Mouse (Mus musculus) forebrain, embryonic 12.5 days (tissue): ENCODE measurements around the gene Pgbd1. TPM values are rescaled to one million over a fixed set of nuclear protein-coding genes. Genes with fewer than 3 reads are reported as not detected.
A peak's percentile ranks its signal among the peaks of the same experiment; 100 is the strongest.
"Not testable (repeated sequence)": the region's sequence is repeated elsewhere in the genome, so short reads cannot be mapped to it uniquely, and the experiment has no call there.

Experiments
- ATAC-seq: fragments of 200-750 bp; cut with Nextera tagmentation; 2 replicates; pipeline ENCODE4 v1.8.0; 2017; ENCODE audit warnings: moderate TSS enrichment; ENCODE audit not compliant: low FRiP score
- H3K27ac ChIP-seq: fragments of 300-500 bp; sonication (generic); 2 replicates; pipeline ENCODE4 v1.5.1; 2016; ENCODE audit warnings: mild to moderate bottlenecking
- H3K27me3 ChIP-seq: fragments of 300-500 bp; sonication (generic); 2 replicates; pipeline ENCODE4 v1.6.1; 2016; ENCODE audit warnings: mild to moderate bottlenecking
- H3K36me3 ChIP-seq: fragments of 300-500 bp; sonication (generic); replicated peaks from 2 replicates; pipeline ENCODE4 v1.6.1; 2016; ENCODE audit warnings: mild to moderate bottlenecking
- H3K4me1 ChIP-seq: fragments of 300-500 bp; sonication (generic); 2 replicates; pipeline ENCODE4 v1.6.1; 2016
- H3K4me2 ChIP-seq: fragments of 300-500 bp; sonication (generic); 2 replicates; pipeline ENCODE4 v1.6.1; 2016; ENCODE audit warnings: mild to moderate bottlenecking, moderate library complexity
- H3K4me3 ChIP-seq: fragments of 300-500 bp; sonication (generic); replicated peaks from 2 replicates; pipeline ENCODE4 v1.5.1; 2016; ENCODE audit warnings: mild to moderate bottlenecking
- H3K9ac ChIP-seq: fragments of 300-500 bp; sonication (generic); 2 replicates; pipeline ENCODE4 v1.6.1; 2016; ENCODE audit warnings: mild to moderate bottlenecking
- H3K9me3 ChIP-seq: fragments of 300-500 bp; sonication (generic); 2 replicates; pipeline ENCODE4 v1.6.1; 2016
- WGBS: fragments of 180-500 bp; shearing (Covaris S2); methylation state at CpG from one replicate; pipeline ENCODE4 v1.1.7; 2016; 5-methylcytosine and 5-hydroxymethylcytosine counted together
- polyA plus RNA-seq: library from polyadenylated mRNA; unstranded; fragments of >200 nt; fragmentation: Nextera tagmentation; extraction: Ambion mirVana; gene quantifications from 2 replicates; pipeline ENCODE4 v1.2.1, GENCODE M21; 2016

The Pgbd1 gene
- polyA plus RNA-seq, 1 experiment from 2014 or later: 5.6 TPM

DNA sequence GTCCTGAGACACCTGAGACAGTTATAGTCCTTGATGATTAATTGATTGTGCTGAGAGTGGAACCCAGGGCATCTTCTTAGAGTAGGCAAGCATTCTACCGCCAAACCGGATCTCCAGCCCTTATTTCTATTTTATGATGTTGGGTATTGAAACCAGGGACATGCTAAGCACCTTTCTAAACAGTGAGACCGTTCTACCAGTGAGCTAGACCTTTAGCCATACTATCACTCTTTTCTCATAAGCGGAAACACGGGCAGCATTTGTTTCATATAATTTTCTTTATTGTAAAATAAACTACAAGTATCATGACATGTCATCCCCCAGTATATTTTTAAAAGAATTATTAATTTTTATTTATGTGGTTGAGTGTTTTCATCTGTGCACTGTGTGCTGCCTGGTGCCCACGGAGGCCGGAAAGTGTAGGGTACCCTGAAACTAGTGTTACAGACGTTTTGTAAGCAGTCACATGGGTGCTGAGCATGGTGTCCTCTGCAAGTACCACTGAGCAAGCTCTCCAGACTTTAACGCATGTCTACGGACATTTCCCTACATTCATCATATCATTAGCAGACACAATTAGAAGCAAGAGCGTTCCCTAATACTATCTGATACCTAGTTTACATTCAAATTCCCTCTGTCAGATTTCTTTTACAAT, 31.9 kb downstream of the Pgbd1 start:
- Histone ChIP-seq H3K4me3 (peak overlapping the region; percentile 48), H3K4me1 (peaks cover 7% of the 10 kb centered on the region), H3K36me3 (no peaks in the 10 kb centered on the region), H3K27ac (peak overlapping the region; percentile 59; the same call in 1 of the 2 replicates), H3K4me2 (peak overlapping the region; percentile 66), H3K27me3 (0 out of 2 replicates have a peak, but pooled peaks cover 9% of the 10 kb centered on the region), H3K9me3 (no peaks in the 10 kb centered on the region), H3K9ac (peak overlapping the region; percentile 69)
- 59% methylated on average over 11 of the region's 11 CpGs for WGBS
- peak; percentile 18 for ATAC-seq

DNA sequence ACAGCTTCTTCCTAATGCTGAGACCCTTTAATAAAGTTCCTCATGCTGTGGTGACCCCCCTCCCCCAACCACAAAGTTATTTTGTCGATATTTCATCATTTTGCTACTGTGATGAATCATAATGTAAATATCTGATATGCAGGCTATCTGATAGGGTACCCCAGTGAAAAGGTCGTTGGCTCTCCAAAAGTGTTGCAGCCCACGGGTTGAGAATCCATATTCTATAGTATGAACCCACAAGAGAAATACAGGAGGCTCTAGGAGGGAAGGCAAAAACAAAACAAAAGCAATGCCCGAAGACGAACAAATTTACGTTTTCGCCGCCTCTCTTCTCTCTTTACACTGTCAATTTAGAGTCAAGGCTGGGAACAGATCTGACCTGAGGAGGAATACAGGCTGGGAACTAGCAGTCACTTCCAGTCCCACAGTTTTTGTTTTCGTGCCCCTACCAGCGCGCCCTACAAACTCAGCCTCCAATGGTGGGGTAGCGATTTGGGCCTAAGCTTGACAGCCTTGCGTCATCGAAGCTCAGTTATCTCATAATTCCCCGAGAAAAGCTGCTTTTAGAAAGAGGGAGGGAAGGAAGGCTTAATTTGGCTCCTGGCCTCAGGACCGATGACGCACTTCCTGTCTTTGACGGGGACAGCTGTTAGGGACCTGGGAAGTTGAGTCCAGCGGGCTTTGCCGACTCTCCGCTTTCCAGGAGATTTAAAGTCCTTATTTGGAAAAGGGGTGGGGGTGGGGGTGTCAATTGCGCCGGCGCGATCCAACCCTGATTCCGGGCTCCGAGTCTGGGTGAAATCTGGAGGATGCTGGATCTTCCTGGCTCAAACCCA, 32.7 kb downstream of the Pgbd1 start:
- Histone ChIP-seq H3K4me2 (peak overlapping the region; percentile 66), H3K9me3 (no peaks in the 10 kb centered on the region), H3K4me1 (peaks cover 7% of the 10 kb centered on the region), H3K9ac (peak overlapping the region; percentile 69), H3K27ac (peak overlapping the region; percentile 59; the same call in 1 of the 2 replicates), H3K4me3 (peak overlapping the region; percentile 48), H3K36me3 (no peaks in the 10 kb centered on the region), H3K27me3 (0 out of 2 replicates have a peak, but pooled peaks cover 9% of the 10 kb centered on the region)
- ATAC-seq: peak; percentile 94
- 4% methylated on average over 27 of the region's 27 CpGs for WGBS

DNA sequence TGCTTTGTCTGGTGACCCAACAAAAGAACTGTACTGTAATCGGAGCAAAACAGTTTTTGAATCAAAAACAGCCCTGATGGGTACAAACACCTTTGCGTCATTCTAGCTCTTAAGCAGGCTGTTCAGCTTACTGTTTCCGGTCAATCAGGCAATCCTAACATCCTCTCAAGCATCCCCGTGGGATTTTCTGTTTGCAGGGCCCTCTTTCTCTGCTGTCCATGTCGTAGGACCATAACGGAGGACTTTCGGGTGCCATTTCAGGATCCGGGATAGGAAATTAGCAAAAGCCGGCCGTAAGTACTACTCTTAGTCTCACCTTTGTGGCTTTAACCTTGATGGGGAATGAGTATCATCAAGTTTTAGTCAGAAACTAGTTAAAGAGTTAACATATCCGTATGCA, 33.5 kb downstream of the Pgbd1 start:
- Histone ChIP-seq H3K4me1 (peaks cover 7% of the 10 kb centered on the region), H3K27ac (no peak overlapping the region), H3K27me3 (0 out of 2 replicates have a peak, but pooled peaks cover 9% of the 10 kb centered on the region), H3K9me3 (no peaks in the 10 kb centered on the region), H3K9ac (no peak overlapping the region; the same call in 1 of the 2 replicates), H3K36me3 (no peaks in the 10 kb centered on the region), H3K4me2 (no peak overlapping the region), H3K4me3 (no peak overlapping the region)
- 80% methylated on average over 11 of the region's 11 CpGs for WGBS
- no peak for ATAC-seq

DNA sequence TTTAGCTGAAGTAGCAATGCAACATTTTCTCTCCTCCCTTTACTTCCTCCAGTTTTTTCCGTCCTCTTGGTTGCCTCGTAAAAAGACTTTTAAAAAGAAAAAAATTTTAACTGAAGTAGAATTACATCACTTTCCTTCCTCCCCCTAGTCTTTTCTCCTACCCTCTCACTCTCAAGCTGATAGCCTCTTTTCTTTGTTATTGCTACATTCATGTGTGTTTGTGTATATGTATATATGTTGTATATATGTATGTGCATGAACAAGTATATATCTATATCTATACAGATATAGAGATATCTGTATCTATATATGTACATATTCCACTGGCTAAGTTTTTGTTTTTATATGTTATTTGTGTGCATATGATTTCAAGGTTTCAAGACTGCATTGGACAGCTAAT, 38.0 kb downstream of the Pgbd1 start:
- H3K4me2 ChIP-seq: peak overlapping the region; percentile 63
- peaks cover 7% of the 10 kb centered on the region for H3K36me3 ChIP-seq
- WGBS: 2% methylated on average over 2 of the region's 2 CpGs
- ATAC-seq: peak; percentile 45
- 0 out of 2 replicates have a peak, but pooled peaks cover 9% of the 10 kb centered on the region for H3K27me3 ChIP-seq
- peak overlapping the region; percentile 81 for H3K4me3 ChIP-seq
- no peak overlapping the region for H3K27ac ChIP-seq
- peaks cover 19% of the 10 kb centered on the region for H3K4me1 ChIP-seq
- peak overlapping the region; percentile 89; the same call in 1 of the 2 replicates for H3K9ac ChIP-seq
- no peaks in the 10 kb centered on the region for H3K9me3 ChIP-seq

DNA sequence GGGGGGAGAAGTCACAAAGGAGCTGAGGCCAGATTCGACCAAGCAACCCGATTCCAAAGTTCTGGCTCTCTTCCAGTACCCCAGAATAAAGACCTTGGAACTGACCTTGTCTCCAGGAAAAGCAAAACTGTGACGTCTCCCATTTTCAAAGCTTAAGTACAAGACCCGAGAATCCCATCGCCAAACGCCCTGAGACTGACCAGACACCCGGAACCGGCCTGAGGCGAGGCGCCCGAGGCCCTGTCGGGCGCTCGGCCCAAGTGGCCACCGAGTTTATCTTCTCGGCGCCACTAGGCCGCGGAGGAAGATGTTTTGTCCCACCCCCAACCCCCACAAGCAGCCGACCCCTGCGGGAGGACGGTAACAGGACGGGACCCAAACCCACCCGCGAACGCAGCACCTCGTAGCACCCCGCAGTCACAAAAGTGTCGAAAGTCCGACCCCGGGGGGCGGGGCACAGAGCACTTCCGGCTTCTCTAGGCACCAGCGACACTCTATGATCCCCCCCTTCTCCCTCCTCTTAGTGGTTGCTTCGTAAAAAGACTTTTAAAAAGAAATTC, 38.5 kb downstream of the Pgbd1 start, which contains the start of gene Zkscan3:
Gene Zkscan3 (minus strand): TSS at position 469 of the 560 bp plus-strand sequence.
- peaks cover 16% of the 10 kb centered on the region for H3K4me1 ChIP-seq
- peak within 1 kb of the TSS; percentile 89 for H3K9ac ChIP-seq
- peaks cover 7% of the 10 kb centered on the region for H3K36me3 ChIP-seq
- peak within 1 kb of the TSS; percentile 81 for H3K4me3 ChIP-seq
- H3K27ac ChIP-seq: peak within 1 kb of the TSS; percentile 66; the same call in 1 of the 2 replicates
- peak; percentile 97 for ATAC-seq
- no peaks in the 10 kb centered on the region for H3K9me3 ChIP-seq
- H3K27me3 ChIP-seq: 0 out of 2 replicates have a peak, but pooled peaks cover 8% of the 10 kb centered on the region
- H3K4me2 ChIP-seq: peak within 1 kb of the TSS; percentile 63
- WGBS: 0% methylated on average over 35 of the region's 35 CpGs

DNA sequence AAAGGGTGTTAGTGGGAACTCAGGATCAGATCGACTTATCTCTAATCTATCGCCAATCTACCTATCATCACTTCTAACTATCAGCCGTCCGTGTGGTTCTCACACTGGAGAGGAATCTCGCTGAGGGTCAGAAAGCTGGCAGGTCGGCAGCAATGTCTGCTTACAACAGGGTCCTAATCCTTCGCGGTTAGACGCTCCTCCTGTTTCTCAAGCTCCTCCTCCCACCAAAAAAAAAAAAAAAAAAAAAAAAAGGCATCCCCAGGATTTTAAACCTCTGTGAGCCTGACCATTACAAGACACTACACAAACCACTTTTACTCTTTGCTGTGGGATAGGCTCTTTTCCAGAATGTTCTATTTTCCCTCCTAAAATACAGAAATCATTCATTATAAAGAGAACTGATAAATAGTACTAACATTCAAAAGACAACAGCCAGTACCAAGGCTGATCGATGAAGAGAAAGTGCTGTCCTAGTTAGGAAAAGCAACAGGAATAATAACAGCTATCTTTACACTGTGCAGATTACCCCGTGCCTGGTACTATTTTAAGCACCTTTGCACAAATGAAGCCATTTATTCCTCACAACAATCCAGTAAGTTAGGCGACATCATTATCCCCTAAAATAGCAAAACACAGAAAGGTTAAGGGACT, 39.1 kb downstream of the Pgbd1 start:
- H3K4me2 ChIP-seq: peak overlapping the region; percentile 63
- peaks cover 15% of the 10 kb centered on the region for H3K4me1 ChIP-seq
- H3K27me3 ChIP-seq: 0 out of 2 replicates have a peak, but pooled peaks cover 5% of the 10 kb centered on the region
- no peak for ATAC-seq
- peak overlapping the region; percentile 89 for H3K9ac ChIP-seq
- 0 out of 2 replicates have a peak overlapping the region, but pooled peaks have one; percentile 66 for H3K27ac ChIP-seq
- H3K4me3 ChIP-seq: peak overlapping the region; percentile 81
- WGBS: 15% methylated on average over 12 of the region's 12 CpGs
- H3K9me3 ChIP-seq: no peaks in the 10 kb centered on the region
- peaks cover 11% of the 10 kb centered on the region for H3K36me3 ChIP-seq

DNA sequence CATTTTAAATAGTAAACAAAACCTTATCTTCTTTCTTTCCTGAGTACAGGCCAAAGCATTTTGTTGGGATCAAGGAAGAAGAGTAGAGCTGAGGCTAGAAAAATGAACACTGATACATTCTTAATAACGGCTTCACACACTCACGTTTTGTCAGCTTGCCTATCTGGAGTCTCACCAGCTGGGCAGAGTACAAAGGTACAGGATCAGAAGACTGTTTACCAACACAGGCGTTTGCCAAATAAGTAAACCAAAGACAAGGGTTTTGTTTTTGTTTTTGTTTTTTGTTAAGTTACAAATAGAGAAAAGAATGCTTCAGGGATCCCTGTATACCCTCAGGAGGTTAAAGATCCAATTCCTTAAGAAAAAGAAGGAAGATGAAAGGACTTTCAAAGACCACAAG, 39.7 kb downstream of the Pgbd1 start:
- H3K9ac ChIP-seq: peak overlapping the region; percentile 26; the same call in 1 of the 2 replicates
- no peak overlapping the region for H3K27ac ChIP-seq
- WGBS: 79% methylated on average over 3 of the region's 3 CpGs
- H3K36me3 ChIP-seq: peaks cover 17% of the 10 kb centered on the region
- no peak for ATAC-seq
- H3K4me3 ChIP-seq: peak overlapping the region; percentile 81
- H3K4me1 ChIP-seq: peaks cover 15% of the 10 kb centered on the region
- H3K9me3 ChIP-seq: no peaks in the 10 kb centered on the region
- H3K27me3 ChIP-seq: 0 out of 2 replicates have a peak, but pooled peaks cover 5% of the 10 kb centered on the region
- peak overlapping the region; percentile 63 for H3K4me2 ChIP-seq

DNA sequence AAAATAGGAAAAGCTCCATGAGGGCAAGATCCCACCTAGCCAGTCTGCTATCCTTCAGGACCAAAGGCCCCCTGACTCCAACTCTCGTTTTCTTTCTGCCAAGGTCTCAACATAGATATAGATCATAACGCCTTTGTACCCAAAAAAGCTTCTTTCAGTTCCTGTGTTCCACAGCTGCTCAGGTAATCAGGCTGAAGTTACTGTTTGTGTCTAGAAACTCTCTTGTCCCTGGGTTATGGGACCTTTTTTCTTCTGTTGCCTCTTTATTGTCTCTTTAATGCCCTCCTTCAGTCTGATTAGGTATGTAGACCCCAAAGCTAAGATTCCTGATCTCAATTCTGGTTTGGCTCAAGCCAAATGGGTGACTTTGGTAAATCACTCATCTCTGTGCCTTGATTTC, 43.4 kb downstream of the Pgbd1 start:
- ATAC-seq: no peak
- Histone ChIP-seq H3K4me1 (peaks cover 15% of the 10 kb centered on the region), H3K27ac (no peak overlapping the region), H3K4me3 (no peak overlapping the region), H3K36me3 (peaks cover 50% of the 10 kb centered on the region), H3K9me3 (no peaks in the 10 kb centered on the region), H3K4me2 (no peak overlapping the region), H3K27me3 (no peaks in the 10 kb centered on the region), H3K9ac (no peak overlapping the region)
- WGBS: 89% methylated on average over 2 of the region's 2 CpGs

DNA sequence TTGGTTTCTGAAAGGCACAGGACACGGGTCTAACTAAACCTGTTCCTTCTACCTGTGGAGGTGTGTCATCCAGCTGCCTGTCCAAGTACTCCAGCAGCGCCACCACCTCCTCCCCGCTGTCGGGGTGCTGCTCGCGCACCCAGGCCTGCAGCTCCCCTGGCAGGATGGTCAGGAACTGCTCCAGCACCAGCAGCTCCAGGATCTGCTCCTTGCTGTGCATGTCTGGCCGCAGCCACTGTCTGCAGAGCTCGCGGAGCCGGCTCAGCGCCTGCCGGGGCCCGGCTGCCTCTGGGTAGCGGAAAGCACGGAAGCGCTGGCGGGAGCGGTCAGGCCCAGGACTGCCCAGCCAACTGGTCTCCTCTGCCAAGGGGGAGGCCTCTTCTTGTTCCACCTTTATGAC, 44.8 kb downstream of the Pgbd1 start:
- 92% methylated on average over 13 of the region's 18 CpGs for WGBS

DNA sequence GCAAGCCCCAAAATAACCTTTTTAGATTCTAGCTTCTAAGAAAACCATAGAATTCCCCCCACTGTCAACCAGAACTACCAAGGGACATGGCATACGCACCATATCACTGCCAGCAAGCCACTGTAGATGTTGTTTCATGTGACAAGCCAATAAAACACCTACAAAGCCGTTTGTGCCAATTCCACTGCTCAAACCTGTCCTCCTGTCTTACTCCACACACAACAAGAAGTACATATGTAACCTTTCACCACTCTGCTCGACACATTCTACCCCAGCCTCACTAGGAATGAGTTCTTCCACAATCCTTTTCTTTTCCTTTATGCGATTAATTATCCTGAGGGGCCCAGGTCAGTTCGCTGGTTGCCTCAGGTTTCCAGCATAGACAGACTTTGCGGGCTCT, 45.2 kb downstream of the Pgbd1 start:
- H3K4me1 ChIP-seq: peaks cover 6% of the 10 kb centered on the region
- H3K27ac ChIP-seq: no peak overlapping the region
- no peak for ATAC-seq
- H3K9ac ChIP-seq: no peak overlapping the region
- 94% methylated on average over 6 of the region's 6 CpGs for WGBS
- no peak overlapping the region for H3K4me2 ChIP-seq
- H3K36me3 ChIP-seq: peaks cover 69% of the 10 kb centered on the region
- no peak overlapping the region for H3K4me3 ChIP-seq
- no peaks in the 10 kb centered on the region for H3K9me3 ChIP-seq
- H3K27me3 ChIP-seq: no peaks in the 10 kb centered on the region

More for the DNA sequence above, 44.8 kb downstream of the Pgbd1 start:
- ATAC-seq, H3K9ac ChIP-seq, H3K4me3 ChIP-seq, H3K4me1 ChIP-seq, H3K27me3 ChIP-seq, H3K9me3 ChIP-seq, H3K27ac ChIP-seq, H3K4me2 ChIP-seq: not testable (repeated sequence)
- peaks cover 64% of the 10 kb centered on the region for H3K36me3 ChIP-seq

DNA sequence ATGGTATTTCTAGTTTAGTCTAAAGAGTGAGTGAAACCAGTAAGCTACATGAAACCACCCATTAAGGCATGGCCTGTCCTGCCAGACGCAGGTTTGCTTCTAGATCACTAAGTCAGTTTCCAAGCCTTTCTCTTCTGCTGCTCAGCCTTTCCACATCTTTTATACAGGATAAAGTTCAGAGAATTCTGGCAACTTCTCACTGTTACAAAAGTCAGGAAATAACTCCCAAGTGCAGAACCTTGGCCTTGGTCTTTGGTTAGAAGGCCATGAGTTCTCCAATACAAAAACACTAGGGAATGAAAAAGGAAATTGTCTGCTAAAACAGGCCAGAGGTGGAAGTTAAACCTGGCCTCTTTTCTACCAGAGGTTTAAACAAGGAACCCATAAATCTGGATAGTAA, 45.6 kb downstream of the Pgbd1 start:
- no peak for ATAC-seq
- no peaks in the 10 kb centered on the region for H3K9me3 ChIP-seq
- H3K4me1 ChIP-seq: peaks cover 6% of the 10 kb centered on the region
- H3K4me3 ChIP-seq: no peak overlapping the region
- H3K27me3 ChIP-seq: no peaks in the 10 kb centered on the region
- H3K27ac ChIP-seq: no peak overlapping the region
- H3K9ac ChIP-seq: no peak overlapping the region
- no peak overlapping the region for H3K4me2 ChIP-seq
- 94% methylated on average over 1 of the region's 1 CpGs for WGBS
- peaks cover 73% of the 10 kb centered on the region for H3K36me3 ChIP-seq
